Mouse (Mus musculus): ENCODE data around the gene Numa1.
A peak's percentile ranks its signal among the peaks of the same experiment; 100 is the strongest.
"Not testable (repeated sequence)": the region's sequence is repeated elsewhere in the genome, so short reads cannot be mapped to it uniquely, and the experiment has no call there.

Numa1 gene

DNA sequence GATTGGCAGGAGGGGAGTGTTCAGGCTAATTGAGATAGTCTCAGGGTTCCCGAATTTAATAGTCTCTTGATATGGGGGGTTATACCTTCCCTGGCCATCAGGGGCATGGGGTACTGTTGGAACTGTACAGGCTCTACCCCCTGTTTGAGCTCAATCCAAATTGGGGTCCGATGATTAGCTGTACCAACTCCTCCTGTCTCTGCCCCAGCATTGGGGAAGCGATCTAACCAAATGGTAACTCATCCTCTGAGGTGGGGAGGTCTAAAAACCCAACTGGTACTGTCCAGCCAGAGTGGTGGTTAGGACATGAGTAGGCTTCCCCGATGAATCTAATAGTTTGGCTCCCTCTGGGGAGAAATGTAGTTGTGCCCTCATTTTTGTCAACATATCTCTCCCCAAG lies 3.1 kb downstream of the Numa1 start:
- no peak for DNase-seq (ENCODE audit: low read depth, low spot score)

- DNase-seq (ENCODE audit: low read depth, low spot score), result no peak
These were observed 3.7 kb downstream of the Numa1 start for GRCm38 (mm10) chr7:101937569-101937968.

GRCm38 (mm10) chr7:101938348-101938747 lies 4.4 kb downstream of the Numa1 start:
- DNase-seq (ENCODE audit: low read depth, low spot score), result no peak

DNA sequence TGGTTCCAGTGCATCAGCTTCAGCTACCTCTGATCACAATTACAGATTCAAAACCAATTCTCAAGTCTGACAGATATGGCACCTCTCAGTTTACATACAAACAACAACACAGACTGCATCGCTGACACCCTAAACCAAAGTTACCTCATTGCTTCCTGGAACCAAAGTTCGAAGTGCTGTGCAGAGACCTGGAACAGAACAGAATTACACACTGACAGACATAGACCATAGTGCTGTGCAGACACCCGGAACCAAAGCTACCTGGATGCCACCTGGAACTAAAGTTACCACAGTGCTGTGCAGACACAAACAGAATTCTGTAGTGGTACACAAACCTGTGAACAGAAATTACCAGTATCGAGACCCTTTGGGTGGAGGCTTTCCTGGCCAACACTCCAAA lies 5.8 kb downstream of the Numa1 start:
- no peak for DNase-seq (ENCODE audit: low read depth, low spot score)

DNA sequence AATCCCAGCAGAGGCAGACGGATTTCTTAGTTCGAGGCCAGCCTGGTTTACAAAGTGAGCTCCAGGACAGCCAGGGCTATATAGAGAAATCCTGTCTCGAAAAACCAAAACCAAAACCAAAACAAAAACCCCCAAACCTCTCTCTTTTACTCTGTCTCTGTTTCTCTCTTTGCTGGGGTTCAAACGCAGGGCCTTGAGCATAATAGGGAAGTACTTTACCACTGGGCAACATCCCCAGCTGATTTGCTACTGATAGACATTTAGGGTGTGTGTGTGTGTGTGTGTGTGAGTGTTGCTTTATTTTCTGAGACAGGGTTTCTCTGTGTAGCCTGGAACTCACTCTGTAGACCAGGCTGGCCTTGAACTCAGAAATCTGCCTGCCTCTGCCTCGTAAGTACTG lies 15.1 kb downstream of the Numa1 start:
- not testable (repeated sequence) for DNase-seq (ENCODE audit: low read depth, low spot score)

GRCm38 (mm10) chr7:101951648-101952047 lies 17.7 kb downstream of the Numa1 start:
- no peak for DNase-seq (ENCODE audit: low read depth, low spot score)

DNA sequence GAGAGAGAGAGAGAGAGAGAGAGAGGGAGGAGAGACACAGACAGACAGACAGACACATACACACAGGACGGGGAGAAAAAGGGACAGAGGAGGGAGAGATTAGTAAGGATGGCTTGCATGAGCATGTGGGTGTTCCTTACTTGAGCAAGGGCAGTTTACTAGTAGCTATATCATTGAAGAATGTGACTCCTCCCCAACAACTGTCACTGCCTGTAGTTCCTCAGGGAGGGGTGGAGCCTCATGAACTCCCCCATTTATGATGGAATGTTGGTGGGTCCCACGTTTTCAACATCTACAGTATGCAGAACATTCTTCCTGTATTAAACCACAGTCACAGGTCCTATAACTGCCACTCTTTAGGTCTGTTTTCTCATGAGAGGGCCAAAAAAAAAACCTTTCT lies 18.2 kb downstream of the Numa1 start:
- no peak for DNase-seq (ENCODE audit: low read depth, low spot score)

DNA sequence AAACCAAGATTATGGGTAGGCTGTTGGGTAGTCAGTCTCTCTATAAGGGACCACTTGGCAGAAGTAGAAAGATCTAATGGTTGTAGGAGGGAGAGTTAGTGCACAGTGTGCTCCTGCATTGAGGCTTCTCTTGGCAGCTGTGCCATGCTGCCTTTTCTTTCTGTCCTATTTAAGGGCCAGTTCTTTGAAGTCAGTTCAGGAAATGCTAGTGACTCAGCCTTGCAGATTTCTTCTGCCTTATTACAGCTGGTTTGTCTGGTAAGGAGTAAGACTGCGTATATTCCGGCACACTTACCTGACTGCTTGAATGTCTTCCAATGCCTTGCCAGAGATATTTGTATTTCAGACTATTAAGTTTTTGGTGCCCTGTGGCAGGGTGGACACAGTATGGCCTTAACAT lies 20.3 kb downstream of the Numa1 start:
- no peak for DNase-seq (ENCODE audit: low read depth, low spot score)

DNA sequence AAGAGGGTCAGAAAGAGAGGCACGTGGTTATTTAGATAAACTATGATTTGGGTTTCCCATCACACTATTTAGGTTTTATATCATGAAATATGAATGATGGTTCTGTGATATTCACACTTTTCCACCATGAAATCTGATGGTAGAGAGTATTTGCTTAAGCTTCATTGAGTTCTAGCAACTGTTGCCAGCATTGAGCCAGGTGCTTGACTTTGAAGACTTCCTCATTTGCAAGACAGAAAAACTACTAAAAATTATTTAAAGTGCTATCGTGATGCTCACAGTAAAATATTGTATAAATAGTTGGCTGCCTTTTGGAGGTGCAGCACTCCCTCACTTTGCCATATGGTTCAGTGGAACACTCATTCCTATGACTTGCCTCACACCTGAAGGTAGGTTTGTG lies 21.4 kb downstream of the Numa1 start:
- no peak for DNase-seq (ENCODE audit: low read depth, low spot score)

GRCm38 (mm10) chr7:101955862-101956261 lies 22.0 kb downstream of the Numa1 start:
- DNase-seq (ENCODE audit: low read depth, low spot score), result no peak

- DNase-seq (ENCODE audit: low read depth, low spot score), result no peak
These were observed 22.6 kb downstream of the Numa1 start for GRCm38 (mm10) chr7:101956481-101956880.

- no peak for DNase-seq (ENCODE audit: low read depth, low spot score)
These were observed 23.0 kb downstream of the Numa1 start for GRCm38 (mm10) chr7:101956911-101957310.

- no peak for DNase-seq (ENCODE audit: low read depth, low spot score)
These were observed 28.9 kb downstream of the Numa1 start for GRCm38 (mm10) chr7:101962829-101963228.

GRCm38 (mm10) chr7:101963621-101964020 lies 29.7 kb downstream of the Numa1 start:
- DNase-seq (ENCODE audit: low read depth, low spot score), result no peak

DNA sequence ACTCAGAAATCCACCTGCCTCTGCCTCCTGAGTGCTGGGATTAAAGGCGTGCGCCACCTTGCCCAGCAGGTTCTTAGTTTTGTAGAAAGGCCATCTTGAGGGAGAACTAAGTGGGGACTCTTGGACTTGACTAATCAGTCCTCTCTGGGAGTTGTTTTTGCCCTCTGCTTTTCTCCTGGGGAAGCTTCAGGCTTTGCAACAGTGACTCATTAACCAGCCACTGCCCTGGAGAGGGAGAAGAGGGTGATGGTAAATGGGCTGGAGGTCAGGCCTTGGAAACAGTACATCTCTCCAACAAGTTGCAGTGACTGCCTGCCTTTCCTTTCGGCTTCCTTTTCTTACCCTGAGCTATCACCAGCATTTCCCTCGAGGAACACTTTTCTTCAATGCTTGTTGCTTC lies 30.6 kb downstream of the Numa1 start:
- no peak for DNase-seq (ENCODE audit: low read depth, low spot score)

GRCm38 (mm10) chr7:101965606-101966005 lies 31.7 kb downstream of the Numa1 start:
- no peak for DNase-seq (ENCODE audit: low read depth, low spot score)

GRCm38 (mm10) chr7:101967256-101967655 lies 33.3 kb downstream of the Numa1 start:
- DNase-seq (ENCODE audit: low read depth, low spot score), result no peak

DNA sequence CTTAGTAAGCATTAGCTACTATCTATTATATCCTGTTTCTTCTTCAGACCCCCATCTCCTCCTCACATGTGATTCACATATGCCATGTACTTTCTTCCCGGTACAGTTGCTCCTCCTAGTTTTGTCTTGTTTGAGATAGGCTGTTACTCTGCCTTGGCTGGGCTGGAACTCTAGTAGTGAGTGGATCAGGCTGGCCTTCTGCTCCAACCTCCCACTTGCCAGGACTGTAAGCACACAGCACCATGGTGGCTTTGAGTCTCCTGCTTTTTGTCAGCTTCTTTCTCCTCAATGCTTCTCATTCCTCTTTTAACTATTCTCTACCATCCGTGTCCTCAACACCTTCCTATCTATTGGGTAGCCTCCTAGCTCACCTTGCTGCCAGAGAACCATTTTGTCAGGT lies 34.8 kb downstream of the Numa1 start:
- no peak for DNase-seq (ENCODE audit: low read depth, low spot score)

- peak; percentile 69 for DNase-seq (ENCODE audit: low read depth, low spot score)
These were observed 36.0 kb downstream of the Numa1 start for GRCm38 (mm10) chr7:101969694-101970428.

DNA sequence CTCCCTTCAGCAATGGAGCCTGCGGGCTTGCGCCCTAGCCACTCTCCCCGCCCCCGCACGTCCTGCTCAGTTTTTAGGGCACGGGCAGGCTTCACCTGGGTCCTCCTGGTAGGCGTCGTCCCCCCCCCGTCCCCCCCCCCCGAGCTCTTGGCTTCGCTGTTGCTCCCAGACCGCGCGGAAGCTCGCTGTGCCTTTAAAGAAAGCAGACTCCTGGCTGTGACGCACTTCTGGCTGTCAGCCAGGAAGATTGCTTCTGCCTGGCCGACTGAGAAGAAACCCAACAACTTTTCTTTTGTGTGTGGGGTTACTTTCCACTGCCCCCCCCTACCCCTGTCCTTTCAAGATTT lies 36.5 kb downstream of the Numa1 start:
- DNase-seq (ENCODE audit: low read depth, low spot score), result peak; percentile 87

GRCm38 (mm10) chr7:101970821-101971461 lies 37.0 kb downstream of the Numa1 start:
- DNase-seq (ENCODE audit: low read depth, low spot score), result peak; percentile 76

GRCm38 (mm10) chr7:101971721-101972120 lies 37.8 kb downstream of the Numa1 start:
- no peak for DNase-seq (ENCODE audit: low read depth, low spot score)

GRCm38 (mm10) chr7:101973730-101974129 lies 39.8 kb downstream of the Numa1 start:
- no peak for DNase-seq (ENCODE audit: low read depth, low spot score)

DNA sequence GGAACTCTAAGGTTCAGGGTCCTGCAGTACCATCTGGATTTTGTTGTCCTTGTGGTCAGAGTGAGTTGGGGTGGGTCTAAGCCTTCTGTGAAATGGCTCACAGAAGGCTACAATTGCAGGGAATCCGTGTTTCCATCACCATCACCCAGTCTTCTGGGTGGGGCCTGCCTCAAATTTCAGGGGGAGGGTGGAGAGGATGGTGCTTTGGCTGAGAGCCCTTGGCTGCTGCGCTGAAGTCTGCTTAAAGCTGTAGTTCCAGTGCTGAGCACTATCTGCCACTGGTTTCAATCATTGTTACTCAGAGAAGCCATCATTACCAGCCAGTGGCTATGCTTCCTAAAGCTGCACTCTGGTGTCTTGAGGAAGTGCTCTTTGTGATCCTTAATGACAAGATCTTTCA lies 40.6 kb downstream of the Numa1 start:
- DNase-seq (ENCODE audit: low read depth, low spot score), result no peak
